Mouse (Mus musculus) stomach, embryonic 16.5 days (tissue): Measurements from ENCODE around the gene Hdgfl3. TPM values are rescaled to one million over a fixed set of nuclear protein-coding genes. Genes with fewer than 3 reads are reported as not detected.

Experiments
- ATAC-seq: fragments of 200-750 bp; cut with Nextera tagmentation; 2 replicates; pipeline ENCODE4 v1.8.0; 2017; ENCODE audit warnings: moderate number of reproducible peaks, moderate TSS enrichment; ENCODE audit not compliant: insufficient read depth, low FRiP score
- H3K27ac ChIP-seq: fragments of 300-500 bp; sonication (generic); 2 replicates; pipeline ENCODE4 v1.5.1; 2014; ENCODE audit warnings: low read length
- H3K27me3 ChIP-seq: fragments of 300-500 bp; sonication (generic); 2 replicates; pipeline ENCODE4 v1.6.1; 2014; ENCODE audit warnings: low read length, control low read depth, mixed read lengths; ENCODE audit not compliant: control insufficient read depth, insufficient read depth
- H3K36me3 ChIP-seq: fragments of 300-500 bp; sonication (generic); 2 replicates; pipeline ENCODE4 v1.6.1; 2014; ENCODE audit warnings: low read length; ENCODE audit not compliant: control insufficient read depth, insufficient read depth
- H3K4me1 ChIP-seq: fragments of 300-500 bp; sonication (generic); 2 replicates; pipeline ENCODE4 v1.6.1; 2014; ENCODE audit warnings: low read length, control low read depth, mixed read lengths; ENCODE audit not compliant: control insufficient read depth, insufficient read depth
- H3K4me2 ChIP-seq: fragments of 300-500 bp; sonication (generic); 2 replicates; pipeline ENCODE4 v1.6.1; 2014; ENCODE audit warnings: low read depth, low read length, mixed read lengths
- H3K4me3 ChIP-seq: fragments of 300-500 bp; sonication (generic); replicated peaks from 2 replicates; pipeline ENCODE4 v1.5.1; 2014; ENCODE audit warnings: mild to moderate bottlenecking, low read length
- H3K9ac ChIP-seq: fragments of 300-500 bp; sonication (generic); 2 replicates; pipeline ENCODE4 v1.6.1; 2014; ENCODE audit warnings: low read length
- H3K9me3 ChIP-seq: fragments of 300-500 bp; sonication (generic); replicated peaks from 2 replicates; pipeline ENCODE4 v1.6.1; 2016; ENCODE audit warnings: low read length, control low read depth; ENCODE audit not compliant: control insufficient read depth
- WGBS: fragments of 180-500 bp; shearing (Covaris S2); extraction: QIAGEN DNeasy Blood & Tissue Kit; methylation state at CpG from one replicate; pipeline ENCODE4 v1.1.7; 2014; 5-methylcytosine and 5-hydroxymethylcytosine counted together
- polyA plus RNA-seq: library from polyadenylated mRNA; unstranded; fragments of >200 nt; fragmentation: Nextera tagmentation; extraction: Ambion mirVana; gene quantifications from 2 replicates; pipeline ENCODE4 v1.2.1, GENCODE M21; 2015

The Hdgfl3 gene
- polyA plus RNA-seq, 1 experiment from 2014 or later, result 8.9 TPM

GRCm38 (mm10) chr7:81959704-81960103 lies 25.4 kb upstream of the Hdgfl3 start:
- Histone ChIP-seq H3K9me3 (no peaks in the 10 kb centered on the region), H3K27ac (no peak overlapping the region), H3K9ac (no peak overlapping the region), H3K4me2 (no peak overlapping the region), H3K4me1 (peaks cover 4% of the 10 kb centered on the region; the same call in 1 of the 2 replicates), H3K36me3 (no peaks in the 10 kb centered on the region), H3K4me3 (no peak overlapping the region), H3K27me3 (no peaks in the 10 kb centered on the region)
- under 1% methylated on average over 3 of the region's 3 CpGs for WGBS
- no peak for ATAC-seq

GRCm38 (mm10) chr7:81954208-81954846 lies 20.1 kb upstream of the Hdgfl3 start:
- no peaks in the 10 kb centered on the region for H3K9me3 ChIP-seq
- no peak overlapping the region for H3K27ac ChIP-seq
- no peaks in the 10 kb centered on the region for H3K27me3 ChIP-seq
- peaks cover 4% of the 10 kb centered on the region; the same call in 1 of the 2 replicates for H3K4me1 ChIP-seq
- H3K9ac ChIP-seq, result no peak overlapping the region
- ATAC-seq, result peak; percentile 62; the same call in 1 of the 2 replicates
- no peak overlapping the region for H3K4me3 ChIP-seq
- H3K36me3 ChIP-seq, result no peaks in the 10 kb centered on the region
- H3K4me2 ChIP-seq, result no peak overlapping the region

GRCm38 (mm10) chr7:81950499-81950898 lies 16.2 kb upstream of the Hdgfl3 start:
- Histone ChIP-seq H3K27ac (no peak overlapping the region), H3K4me1 (no peaks in the 10 kb centered on the region), H3K9ac (no peak overlapping the region), H3K36me3 (no peaks in the 10 kb centered on the region), H3K4me2 (no peak overlapping the region), H3K27me3 (no peaks in the 10 kb centered on the region), H3K9me3 (no peaks in the 10 kb centered on the region), H3K4me3 (no peak overlapping the region)
- no peak for ATAC-seq
- WGBS, result 71% methylated on average over 2 of the region's 2 CpGs

- H3K9ac ChIP-seq, result no peak overlapping the region
- no peaks in the 10 kb centered on the region for H3K36me3 ChIP-seq
- H3K27ac ChIP-seq, result no peak overlapping the region
- ATAC-seq, result no peak
- no peak overlapping the region for H3K4me3 ChIP-seq
- no peaks in the 10 kb centered on the region for H3K9me3 ChIP-seq
- H3K4me2 ChIP-seq, result no peak overlapping the region
- no peaks in the 10 kb centered on the region for H3K4me1 ChIP-seq
- H3K27me3 ChIP-seq, result no peaks in the 10 kb centered on the region
- WGBS, result 22% methylated on average over 4 of the region's 4 CpGs
These were observed 11.1 kb upstream of the Hdgfl3 start for GRCm38 (mm10) chr7:81945398-81945797.

GRCm38 (mm10) chr7:81934806-81935205 lies 533 bp upstream of the Hdgfl3 start:
- Histone ChIP-seq H3K4me2 (peak overlapping the region; percentile 58), H3K27me3 (peaks cover 7% of the 10 kb centered on the region; the same call in 1 of the 2 replicates), H3K36me3 (no peaks in the 10 kb centered on the region), H3K4me3 (peak overlapping the region; percentile 77), H3K9ac (peak overlapping the region; percentile 87), H3K27ac (no peak overlapping the region), H3K4me1 (peaks cover 7% of the 10 kb centered on the region; the same call in 1 of the 2 replicates), H3K9me3 (no peaks in the 10 kb centered on the region)
- no peak for ATAC-seq
- 5% methylated on average over 5 of the region's 5 CpGs for WGBS

GRCm38 (mm10) chr7:81933601-81934266 lies 539 bp downstream of the Hdgfl3 start:
- no peaks in the 10 kb centered on the region for H3K9me3 ChIP-seq
- ATAC-seq, result peak; percentile 81
- under 1% methylated on average over 97 of the region's 103 CpGs for WGBS
- peaks cover 7% of the 10 kb centered on the region; the same call in 1 of the 2 replicates for H3K4me1 ChIP-seq
- peaks cover 7% of the 10 kb centered on the region; the same call in 1 of the 2 replicates for H3K27me3 ChIP-seq
- H3K9ac ChIP-seq, result peak overlapping the region; percentile 87
- H3K27ac ChIP-seq, result peak overlapping the region; percentile 82
- peak overlapping the region; percentile 58 for H3K4me2 ChIP-seq
- peak overlapping the region; percentile 77 for H3K4me3 ChIP-seq
- no peaks in the 10 kb centered on the region for H3K36me3 ChIP-seq

GRCm38 (mm10) chr7:81933061-81933600 lies 1.1 kb downstream of the Hdgfl3 start:
- no peaks in the 10 kb centered on the region for H3K36me3 ChIP-seq
- H3K9me3 ChIP-seq, result no peaks in the 10 kb centered on the region
- peak overlapping the region; percentile 82; the same call in 1 of the 2 replicates for H3K27ac ChIP-seq
- H3K27me3 ChIP-seq, result peaks cover 7% of the 10 kb centered on the region; the same call in 1 of the 2 replicates
- peak overlapping the region; percentile 58 for H3K4me2 ChIP-seq
- peak overlapping the region; percentile 87 for H3K9ac ChIP-seq
- WGBS, result 7% methylated on average over 23 of the region's 23 CpGs
- ATAC-seq, result peak; percentile 31; the same call in 1 of the 2 replicates
- peaks cover 7% of the 10 kb centered on the region; the same call in 1 of the 2 replicates for H3K4me1 ChIP-seq
- peak overlapping the region; percentile 77 for H3K4me3 ChIP-seq

- H3K27ac ChIP-seq, result no peak overlapping the region
- H3K9ac ChIP-seq, result peak overlapping the region; percentile 87; the same call in 1 of the 2 replicates
- no peaks in the 10 kb centered on the region for H3K36me3 ChIP-seq
- WGBS, result 32% methylated on average over 5 of the region's 5 CpGs
- H3K4me3 ChIP-seq, result peak overlapping the region; percentile 77
- peak overlapping the region; percentile 58 for H3K4me2 ChIP-seq
- no peak for ATAC-seq
- peaks cover 7% of the 10 kb centered on the region; the same call in 1 of the 2 replicates for H3K27me3 ChIP-seq
- peaks cover 7% of the 10 kb centered on the region; the same call in 1 of the 2 replicates for H3K4me1 ChIP-seq
- no peaks in the 10 kb centered on the region for H3K9me3 ChIP-seq
These were observed 1.7 kb downstream of the Hdgfl3 start for GRCm38 (mm10) chr7:81932521-81933045.

GRCm38 (mm10) chr7:81928998-81929397 lies 5.3 kb downstream of the Hdgfl3 start:
- H3K9me3 ChIP-seq, result no peaks in the 10 kb centered on the region
- H3K27me3 ChIP-seq, result no peaks in the 10 kb centered on the region
- no peak overlapping the region for H3K9ac ChIP-seq
- H3K27ac ChIP-seq, result no peak overlapping the region
- ATAC-seq, result no peak
- no peak overlapping the region for H3K4me2 ChIP-seq
- H3K36me3 ChIP-seq, result no peaks in the 10 kb centered on the region
- peaks cover 7% of the 10 kb centered on the region; the same call in 1 of the 2 replicates for H3K4me1 ChIP-seq
- H3K4me3 ChIP-seq, result no peak overlapping the region
- WGBS, result 71% methylated on average over 7 of the region's 7 CpGs
